Mouse (Mus musculus): ENCODE measurements around the gene Man1b1. TPM values are rescaled to one million over a fixed set of nuclear protein-coding genes. Genes with fewer than 3 reads are reported as not detected.

Gene Man1b1
- polyA plus RNA-seq, 1 experiment, result 43.5 TPM

DNA sequence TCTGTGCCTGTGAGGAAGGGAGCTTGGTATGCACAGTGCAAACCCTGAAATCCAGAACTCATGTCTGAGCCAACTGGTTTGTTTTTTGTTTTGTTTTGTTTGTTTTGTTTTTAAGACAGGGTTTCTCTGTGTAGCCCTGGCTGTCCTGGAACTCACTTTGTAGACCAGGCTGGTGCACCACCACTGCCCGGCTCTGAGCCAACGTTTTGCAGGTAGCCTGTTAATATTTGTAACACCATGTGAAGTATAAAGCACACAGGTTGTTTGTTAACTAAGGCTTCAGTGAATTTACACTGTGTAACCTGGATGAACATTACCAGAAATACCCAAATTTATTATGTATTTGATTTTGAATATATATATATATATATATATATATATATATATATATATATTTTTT, 6.1 kb upstream of the Man1b1 start:
- no peak overlapping the region for H3K4me3 ChIP-seq (ENCODE audit: insufficient read depth, low read length)
- no peaks in the 10 kb centered on the region; the same call in 1 of the 2 replicates for H3K4me1 ChIP-seq (ENCODE audit: control insufficient read depth, insufficient read depth, low read length)
- TF ChIP-seq CTCF (IDR thresholded peaks at IDR 0.05; ENCODE audit: low read depth, low read length), result no peak
- no peak for TF ChIP-seq POLR2A (IDR thresholded peaks at IDR 0.05; ENCODE audit: borderline replicate concordance, low read depth, low read length)
- H3K27ac ChIP-seq (ENCODE audit: insufficient read depth, low read depth, low read length), result no peak overlapping the region

DNA sequence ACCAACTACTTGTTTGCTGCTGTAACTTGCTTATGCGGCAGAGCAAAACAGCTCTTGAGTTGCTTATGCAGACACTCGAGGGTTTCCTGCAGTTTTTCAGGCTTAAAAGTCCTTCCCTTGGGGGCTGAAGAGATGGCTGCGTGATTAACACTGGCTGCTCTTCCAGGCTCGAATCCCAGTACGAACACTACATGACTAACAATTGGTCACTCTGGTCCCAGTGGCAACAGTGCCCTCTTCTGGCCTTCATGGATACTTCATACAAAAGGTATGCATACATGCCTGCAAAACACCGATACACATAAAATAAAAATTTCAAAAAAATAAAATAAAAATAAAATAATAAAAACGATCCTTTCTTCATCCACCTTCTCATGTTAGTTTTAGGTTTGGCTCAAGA, 3.7 kb upstream of the Man1b1 start:
- TF ChIP-seq POLR2A (IDR thresholded peaks at IDR 0.05; ENCODE audit: borderline replicate concordance, low read depth, low read length) (no peak), CTCF (IDR thresholded peaks at IDR 0.05; ENCODE audit: low read depth, low read length) (0 out of 2 replicates have a peak, but pooled peaks have one; percentile 15)
- H3K4me1 ChIP-seq (ENCODE audit: control insufficient read depth, insufficient read depth, low read length), result peaks cover 7% of the 10 kb centered on the region
- no peak overlapping the region for H3K27ac ChIP-seq (ENCODE audit: insufficient read depth, low read depth, low read length)
- H3K4me3 ChIP-seq (ENCODE audit: insufficient read depth, low read length), result no peak overlapping the region

DNA sequence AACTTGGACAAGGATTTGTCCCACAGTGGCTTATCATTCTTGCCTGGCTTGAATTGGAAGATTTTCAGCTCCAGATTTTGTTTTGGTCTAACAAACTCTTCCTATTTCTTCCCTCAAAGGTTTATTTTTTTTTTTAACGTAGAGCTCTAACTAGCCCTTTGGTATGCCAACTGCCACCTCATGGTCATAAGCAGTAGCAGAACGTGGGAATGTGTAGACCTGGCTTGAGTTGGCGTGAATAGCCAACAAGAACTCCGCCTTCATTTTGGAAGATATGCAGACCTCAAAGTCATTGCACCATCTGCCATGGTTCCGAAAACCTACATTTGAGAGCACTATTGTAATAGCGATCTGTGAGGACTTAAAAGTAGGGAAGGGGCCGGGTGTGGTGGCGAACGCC, 668 bp upstream of the Man1b1 start:
- peak overlapping the region; percentile 88 for H3K4me3 ChIP-seq (ENCODE audit: insufficient read depth, low read length)
- TF ChIP-seq CTCF (IDR thresholded peaks at IDR 0.05; ENCODE audit: low read depth, low read length) (no peak), POLR2A (IDR thresholded peaks at IDR 0.05; ENCODE audit: borderline replicate concordance, low read depth, low read length) (no peak)
- peaks cover 11% of the 10 kb centered on the region for H3K4me1 ChIP-seq (ENCODE audit: control insufficient read depth, insufficient read depth, low read length)
- no peak overlapping the region for H3K27ac ChIP-seq (ENCODE audit: insufficient read depth, low read depth, low read length)

DNA sequence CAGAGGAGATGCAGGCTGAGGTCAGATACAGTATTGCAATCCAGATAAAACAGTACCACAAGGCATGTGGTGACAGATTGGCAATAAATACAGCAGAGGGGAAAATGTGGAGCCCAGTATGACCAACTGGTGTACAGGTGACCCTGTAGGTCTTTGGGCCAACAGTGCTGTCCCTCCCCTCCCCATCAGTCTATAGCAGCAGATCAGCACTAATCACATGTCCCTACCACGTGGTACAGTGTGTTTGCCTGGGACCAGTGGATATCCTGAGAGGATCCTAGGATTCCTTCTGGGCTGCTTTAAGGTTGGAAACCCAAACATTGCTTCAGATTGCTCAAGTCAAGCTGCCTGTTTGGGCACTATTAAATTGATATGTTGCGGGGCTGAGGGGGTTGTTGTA, 1.4 kb downstream of the Man1b1 start:
- H3K4me3 ChIP-seq (ENCODE audit: insufficient read depth, low read length), result peak overlapping the region; percentile 85
- no peak for TF ChIP-seq POLR2A (IDR thresholded peaks at IDR 0.05; ENCODE audit: borderline replicate concordance, low read depth, low read length)
- TF ChIP-seq CTCF (IDR thresholded peaks at IDR 0.05; ENCODE audit: low read depth, low read length), result no peak
- H3K4me1 ChIP-seq (ENCODE audit: control insufficient read depth, insufficient read depth, low read length), result peaks cover 11% of the 10 kb centered on the region
- H3K27ac ChIP-seq (ENCODE audit: insufficient read depth, low read depth, low read length), result no peak overlapping the region

DNA sequence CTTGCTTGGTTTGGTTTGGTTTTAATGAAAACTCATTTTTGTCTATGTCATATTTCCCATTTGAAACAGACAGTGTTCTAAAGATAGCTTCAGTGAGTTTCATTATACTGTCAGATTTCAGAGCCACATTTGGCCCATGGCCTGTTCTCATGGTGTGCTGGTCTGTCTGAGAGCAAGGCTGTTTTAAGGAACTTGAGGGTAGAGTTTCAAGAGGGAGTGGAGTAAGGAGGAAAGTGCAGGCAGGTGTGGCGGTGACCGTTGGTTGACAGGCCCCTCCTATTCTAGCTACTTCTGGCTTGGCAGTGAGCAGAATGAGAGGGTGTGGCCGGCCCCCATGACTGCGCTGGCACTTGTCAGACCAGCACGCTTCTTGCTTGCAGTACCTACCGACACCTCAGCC, 6.2 kb downstream of the Man1b1 start:
- no peak overlapping the region for H3K27ac ChIP-seq (ENCODE audit: insufficient read depth, low read depth, low read length)
- no peak overlapping the region for H3K4me3 ChIP-seq (ENCODE audit: insufficient read depth, low read length)
- peaks cover 5% of the 10 kb centered on the region for H3K4me1 ChIP-seq (ENCODE audit: control insufficient read depth, insufficient read depth, low read length)
- TF ChIP-seq CTCF (IDR thresholded peaks at IDR 0.05; ENCODE audit: low read depth, low read length) (no peak), POLR2A (IDR thresholded peaks at IDR 0.05; ENCODE audit: borderline replicate concordance, low read depth, low read length) (no peak)

DNA sequence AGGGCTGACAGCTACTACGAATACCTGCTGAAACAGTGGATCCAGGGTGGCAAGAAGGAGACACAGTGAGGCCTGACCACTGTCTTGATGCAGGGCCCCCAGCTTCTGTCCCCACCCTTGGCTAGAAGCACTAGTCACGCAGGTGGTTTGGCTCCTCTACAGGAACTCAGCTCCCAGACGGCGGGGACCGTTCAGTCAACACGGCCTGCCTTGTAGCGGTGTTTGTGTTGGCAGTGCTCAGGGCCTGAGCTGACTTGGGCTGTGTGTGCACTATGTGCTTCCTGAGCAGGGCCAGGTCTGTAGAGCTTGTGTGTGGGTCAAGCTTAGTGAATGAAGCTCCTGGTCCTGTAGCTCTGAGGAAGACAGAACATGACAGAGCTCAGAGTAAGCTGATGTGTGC, 16.0 kb downstream of the Man1b1 start:
- no peak overlapping the region for H3K27ac ChIP-seq (ENCODE audit: insufficient read depth, low read depth, low read length)
- 0 out of 2 replicates have a peak, but pooled peaks cover 2% of the 10 kb centered on the region for H3K4me1 ChIP-seq (ENCODE audit: control insufficient read depth, insufficient read depth, low read length)
- TF ChIP-seq POLR2A (IDR thresholded peaks at IDR 0.05; ENCODE audit: borderline replicate concordance, low read depth, low read length) (no peak), CTCF (IDR thresholded peaks at IDR 0.05; ENCODE audit: low read depth, low read length) (no peak)
- no peak overlapping the region for H3K4me3 ChIP-seq (ENCODE audit: insufficient read depth, low read length)

DNA sequence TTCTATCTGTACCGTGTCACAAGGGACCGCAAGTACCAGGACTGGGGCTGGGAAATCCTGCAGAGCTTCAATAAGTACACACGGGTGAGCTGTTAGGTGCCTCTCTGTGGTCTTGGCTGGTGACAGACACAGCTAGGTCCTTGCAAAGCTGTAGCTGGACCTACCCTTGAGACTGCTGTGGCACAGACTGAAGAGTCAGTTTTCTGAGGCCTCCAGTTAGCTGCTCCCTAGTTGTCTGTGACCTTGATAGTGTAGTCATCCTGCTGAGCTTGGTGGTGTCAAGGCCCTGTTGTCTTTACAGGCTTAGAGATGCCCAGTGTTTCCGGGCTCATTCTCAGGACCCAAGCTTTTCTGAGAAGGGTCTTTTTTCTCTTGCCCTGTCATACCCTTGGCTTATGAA, 17.4 kb downstream of the Man1b1 start:
- no peak for TF ChIP-seq POLR2A (IDR thresholded peaks at IDR 0.05; ENCODE audit: borderline replicate concordance, low read depth, low read length)
- no peak for TF ChIP-seq CTCF (IDR thresholded peaks at IDR 0.05; ENCODE audit: low read depth, low read length)
- no peak overlapping the region for H3K27ac ChIP-seq (ENCODE audit: insufficient read depth, low read depth, low read length)
- H3K4me1 ChIP-seq (ENCODE audit: control insufficient read depth, insufficient read depth, low read length), result peaks cover 9% of the 10 kb centered on the region
- H3K4me3 ChIP-seq (ENCODE audit: insufficient read depth, low read length), result no peak overlapping the region

DNA sequence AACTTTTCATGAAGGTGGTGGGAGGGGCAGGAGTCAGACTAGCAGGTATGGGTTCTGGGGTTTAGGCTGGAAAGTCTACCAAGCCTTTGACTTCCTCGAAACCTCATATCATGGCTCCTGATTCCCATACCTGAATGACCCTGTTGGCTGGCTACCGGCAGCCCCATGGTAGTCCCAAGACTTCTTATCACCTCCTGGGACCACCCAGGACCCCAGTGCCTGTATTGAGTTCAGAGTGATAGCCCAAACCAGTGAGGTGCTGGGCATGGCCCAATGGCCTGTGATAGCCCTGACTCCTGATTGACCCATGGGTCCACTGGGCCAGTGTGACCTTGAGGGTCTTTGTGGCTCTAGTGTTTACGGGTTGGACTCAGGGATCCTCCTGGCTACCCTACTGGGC, 18.6 kb downstream of the Man1b1 start:
- H3K27ac ChIP-seq (ENCODE audit: insufficient read depth, low read depth, low read length), result no peak overlapping the region
- peaks cover 15% of the 10 kb centered on the region for H3K4me1 ChIP-seq (ENCODE audit: control insufficient read depth, insufficient read depth, low read length)
- TF ChIP-seq CTCF (IDR thresholded peaks at IDR 0.05; ENCODE audit: low read depth, low read length) (no peak), POLR2A (IDR thresholded peaks at IDR 0.05; ENCODE audit: borderline replicate concordance, low read depth, low read length) (no peak)
- no peak overlapping the region for H3K4me3 ChIP-seq (ENCODE audit: insufficient read depth, low read length)

DNA sequence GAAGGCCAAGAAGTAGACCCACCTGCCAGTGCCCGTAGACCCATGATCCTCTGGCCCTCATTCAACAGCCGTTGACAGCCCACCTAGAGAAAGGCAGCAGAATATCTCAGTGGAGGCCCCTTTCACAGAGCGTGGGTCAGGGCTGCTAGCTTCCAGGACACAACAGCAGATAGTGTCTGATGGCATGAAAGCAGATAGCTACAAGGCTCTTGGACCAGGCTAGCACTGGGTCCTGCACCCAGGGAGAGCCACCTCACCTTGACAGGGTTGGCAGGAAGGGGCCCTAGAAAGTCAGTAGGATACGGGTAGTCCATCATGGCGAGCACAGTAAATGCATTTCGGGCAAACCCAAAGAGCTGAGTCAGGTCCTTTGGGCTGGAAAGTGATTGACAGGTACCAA, 22.1 kb downstream of the Man1b1 start:
- H3K4me1 ChIP-seq (ENCODE audit: control insufficient read depth, insufficient read depth, low read length), result peaks cover 20% of the 10 kb centered on the region
- peak overlapping the region; percentile 78; the same call in 1 of the 2 replicates for H3K4me3 ChIP-seq (ENCODE audit: insufficient read depth, low read length)
- TF ChIP-seq POLR2A (IDR thresholded peaks at IDR 0.05; ENCODE audit: borderline replicate concordance, low read depth, low read length), result no peak
- no peak for TF ChIP-seq CTCF (IDR thresholded peaks at IDR 0.05; ENCODE audit: low read depth, low read length)
- no peak overlapping the region for H3K27ac ChIP-seq (ENCODE audit: insufficient read depth, low read depth, low read length)

DNA sequence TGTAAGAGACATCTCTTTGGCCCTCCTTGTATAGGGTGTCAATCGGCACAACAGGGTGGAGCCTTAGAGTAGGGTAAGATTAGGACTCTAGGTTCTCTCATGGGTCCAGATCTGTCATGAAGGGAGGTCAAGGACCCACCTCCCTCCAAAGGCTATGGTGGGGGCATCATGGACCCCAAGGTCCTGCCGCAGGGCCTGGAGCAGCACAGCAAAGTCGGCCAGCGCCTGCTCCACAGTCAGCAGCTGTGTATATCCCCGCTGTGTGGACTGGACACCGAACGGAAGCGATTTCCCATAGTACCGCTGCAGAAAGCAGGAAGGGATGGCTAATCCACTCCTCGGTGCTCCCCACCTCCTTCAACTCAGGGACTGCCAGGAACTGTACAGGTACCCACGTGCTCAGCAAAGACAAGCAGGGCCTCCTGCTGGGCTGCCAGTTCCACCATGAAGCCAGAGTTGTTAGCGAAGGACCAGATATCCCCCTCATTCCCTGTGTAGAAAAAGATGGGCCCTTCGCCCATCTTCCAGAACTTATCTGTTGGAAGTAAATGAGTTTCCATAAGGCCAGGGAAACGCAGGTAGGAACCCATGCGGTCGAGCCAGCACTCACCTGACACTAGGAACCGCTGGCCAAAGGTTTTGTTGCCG, 23.4 kb downstream of the Man1b1 start:
- Histone ChIP-seq H3K27ac (ENCODE audit: insufficient read depth, low read depth, low read length) (peak overlapping the region; percentile 64), H3K4me3 (ENCODE audit: insufficient read depth, low read length) (peak overlapping the region; percentile 78), H3K4me1 (ENCODE audit: control insufficient read depth, insufficient read depth, low read length) (peaks cover 20% of the 10 kb centered on the region)
- TF ChIP-seq CTCF (IDR thresholded peaks at IDR 0.05; ENCODE audit: low read depth, low read length) (no peak), POLR2A (IDR thresholded peaks at IDR 0.05; ENCODE audit: borderline replicate concordance, low read depth, low read length) (no peak)
